Mouse (Mus musculus) telencephalon, adult 2 months (tissue): ENCODE data around the gene Fam107b.

Source experiments
- DNase-seq: peaks from one replicate; pipeline ENCODE4 v3.0.0-alpha.2; 2011; ENCODE audit warnings: low read depth, low spot score

Fam107b gene

GRCm38 (mm10) chr2:3608868-3609854 is 38.9 kb downstream of the Fam107b start:
- no peak for DNase-seq

GRCm38 (mm10) chr2:3618446-3618845 is 48.2 kb downstream of the Fam107b start:
- DNase-seq: no peak

- no peak for DNase-seq
Measured at GRCm38 (mm10) chr2:3621568-3621967, 51.3 kb downstream of the Fam107b start.

DNA sequence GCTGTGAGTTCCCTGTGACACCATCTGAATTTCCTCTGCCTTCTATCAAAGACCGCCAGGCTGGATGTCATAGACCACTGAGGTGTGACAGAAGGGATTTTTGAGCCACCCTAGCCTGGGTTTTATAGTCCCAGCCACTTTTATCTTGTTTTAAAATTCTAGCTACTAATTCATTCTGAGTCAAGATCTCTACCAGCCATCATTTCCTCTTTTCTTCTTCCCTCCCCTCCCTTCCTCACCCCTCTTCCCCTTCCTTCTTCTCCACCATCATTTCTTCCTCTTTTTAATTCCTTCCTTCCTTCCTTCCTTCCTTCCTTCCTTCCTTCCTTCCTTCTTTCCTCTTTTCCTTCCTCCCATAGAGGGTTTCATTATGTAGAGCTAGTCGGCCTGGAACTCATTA is 51.9 kb downstream of the Fam107b start:
- no peak for DNase-seq

DNA sequence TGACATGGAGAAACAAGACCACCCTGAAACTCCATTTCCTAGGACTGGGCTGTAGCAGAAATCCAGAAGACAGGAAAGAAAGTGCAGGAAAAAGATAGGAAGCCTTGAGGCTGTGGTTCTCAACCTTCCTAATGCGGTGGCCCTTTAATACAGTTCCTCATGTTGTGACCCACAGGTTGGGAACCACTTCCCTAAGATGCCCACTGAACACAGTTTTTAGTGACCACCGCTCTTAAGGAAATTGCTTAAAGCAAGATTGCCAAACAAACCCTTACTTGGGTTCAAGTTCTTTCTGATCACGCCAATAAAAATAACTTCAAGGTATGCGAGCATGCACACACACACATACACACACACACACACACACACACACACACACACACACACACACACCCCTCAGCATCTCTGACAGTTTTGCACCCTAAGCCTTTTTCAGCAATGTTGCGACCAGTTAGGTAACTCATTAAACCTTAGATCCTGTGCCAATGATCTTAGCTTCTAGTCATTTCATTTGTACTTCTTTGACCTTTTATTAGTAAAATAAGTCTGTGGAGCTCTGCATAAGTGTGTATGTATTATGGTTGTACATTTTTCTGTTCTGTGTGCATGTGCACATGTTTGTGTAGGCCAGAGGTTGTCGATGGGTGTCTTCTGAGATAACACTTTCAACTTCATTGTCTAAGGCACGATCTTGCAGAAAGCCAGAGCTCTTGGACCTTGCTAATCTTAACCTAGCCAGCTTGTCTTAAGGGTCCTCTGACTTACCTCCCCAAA is 53.1 kb downstream of the Fam107b start:
- no peak for DNase-seq

DNA sequence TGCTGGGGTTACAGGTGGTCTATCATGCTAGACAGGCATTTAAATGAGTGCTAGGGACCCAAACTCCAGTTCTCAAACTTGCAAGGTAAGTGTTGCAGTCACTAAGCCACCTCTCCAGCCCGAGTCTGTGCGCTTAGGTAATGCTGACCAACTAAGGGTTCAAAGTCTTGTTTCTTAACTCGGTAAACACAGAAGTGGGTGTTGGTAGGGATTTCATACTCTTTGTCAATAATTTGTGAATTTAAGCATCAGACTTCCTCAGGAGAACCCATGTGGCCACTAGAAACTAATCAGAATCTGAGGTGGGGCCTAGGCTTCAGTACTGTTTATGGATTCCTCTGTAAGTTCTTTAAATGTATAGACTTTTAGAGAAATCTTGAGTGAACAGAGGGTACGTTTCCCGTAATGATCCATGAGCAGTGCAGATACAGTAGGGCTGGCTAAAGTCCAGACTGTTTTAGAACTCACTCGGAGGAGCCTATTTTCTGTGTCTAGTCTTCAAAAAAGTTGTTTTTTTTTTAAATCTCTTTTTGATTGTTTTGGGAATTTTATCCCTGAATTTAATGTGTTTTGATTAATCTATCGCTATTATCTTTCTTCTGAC is 53.8 kb downstream of the Fam107b start:
- DNase-seq: no peak

GRCm38 (mm10) chr2:3629096-3629495 is 58.8 kb downstream of the Fam107b start:
- no peak for DNase-seq

GRCm38 (mm10) chr2:3629741-3630140 is 59.5 kb downstream of the Fam107b start:
- no peak for DNase-seq

DNA sequence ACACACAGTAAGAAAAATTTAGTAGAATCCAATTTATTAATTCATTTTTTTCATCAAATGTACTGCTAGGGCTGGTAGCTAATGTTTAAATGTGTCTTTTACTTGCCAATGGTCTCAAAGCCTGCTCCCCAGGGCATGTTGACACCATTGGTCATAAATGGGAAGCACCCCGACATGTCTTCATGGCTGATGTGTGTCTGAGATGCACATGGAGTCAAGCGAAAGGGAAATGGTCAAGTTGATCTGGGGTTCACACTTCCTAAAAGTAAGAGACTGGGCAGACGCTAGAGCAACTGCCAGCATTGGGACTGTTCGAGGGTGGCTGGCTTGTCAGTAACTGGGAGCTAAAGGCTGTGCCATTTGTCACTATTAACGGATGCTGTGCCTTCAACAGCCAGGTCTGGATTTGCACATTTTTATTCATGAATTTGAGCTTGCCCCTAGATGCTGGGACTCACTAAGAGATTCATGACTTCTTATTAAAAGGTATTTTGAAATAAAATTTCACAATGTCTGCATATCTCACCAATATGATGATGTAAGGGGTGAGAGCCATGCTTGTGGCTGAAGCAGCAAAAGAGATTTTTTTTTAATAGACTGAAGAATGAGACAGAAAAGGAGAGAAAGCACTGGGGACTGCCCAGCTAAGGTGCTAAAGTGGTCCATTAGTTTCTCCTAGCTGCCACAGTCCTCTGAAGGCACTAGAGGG is 60.6 kb downstream of the Fam107b start:
- no peak for DNase-seq

DNA sequence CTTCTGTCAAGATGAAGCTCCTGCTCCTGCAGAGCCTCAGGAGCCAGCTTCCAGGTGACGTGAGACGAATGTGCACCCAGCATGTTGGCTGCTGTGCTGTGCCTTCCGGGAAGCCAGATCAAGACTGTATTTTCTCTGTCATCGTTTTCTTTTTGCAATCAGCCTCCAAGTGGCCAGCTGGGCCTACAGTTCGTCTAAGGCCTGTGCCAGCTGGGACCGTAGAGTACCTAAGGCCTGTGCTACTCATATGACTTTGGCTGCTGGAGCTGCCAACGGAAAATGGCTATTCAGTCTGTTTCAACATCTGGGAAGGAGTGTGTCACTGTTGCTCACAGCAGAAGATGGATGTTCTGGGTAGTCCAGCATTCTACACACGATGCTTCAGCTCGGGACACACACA is 62.8 kb downstream of the Fam107b start:
- DNase-seq: no peak

DNA sequence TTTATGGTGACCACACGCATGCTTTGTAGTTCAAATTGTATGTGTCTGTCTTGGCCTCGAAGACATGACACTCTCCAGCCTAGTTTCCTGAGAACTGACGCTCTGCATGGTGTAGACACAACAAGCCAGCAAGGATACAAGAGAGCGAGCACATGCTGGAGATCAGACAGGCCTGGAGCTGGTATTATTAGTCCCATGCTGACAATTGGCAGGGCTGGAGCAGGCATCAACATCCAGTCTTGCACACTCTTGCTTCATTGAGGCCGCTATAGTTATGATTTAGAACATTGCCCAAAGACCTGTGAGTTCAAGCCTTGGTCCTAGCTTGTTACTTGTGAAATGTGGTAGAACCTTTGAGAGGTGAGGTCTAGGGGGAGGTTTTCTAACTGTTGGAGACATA is 66.5 kb downstream of the Fam107b start:
- no peak for DNase-seq

DNA sequence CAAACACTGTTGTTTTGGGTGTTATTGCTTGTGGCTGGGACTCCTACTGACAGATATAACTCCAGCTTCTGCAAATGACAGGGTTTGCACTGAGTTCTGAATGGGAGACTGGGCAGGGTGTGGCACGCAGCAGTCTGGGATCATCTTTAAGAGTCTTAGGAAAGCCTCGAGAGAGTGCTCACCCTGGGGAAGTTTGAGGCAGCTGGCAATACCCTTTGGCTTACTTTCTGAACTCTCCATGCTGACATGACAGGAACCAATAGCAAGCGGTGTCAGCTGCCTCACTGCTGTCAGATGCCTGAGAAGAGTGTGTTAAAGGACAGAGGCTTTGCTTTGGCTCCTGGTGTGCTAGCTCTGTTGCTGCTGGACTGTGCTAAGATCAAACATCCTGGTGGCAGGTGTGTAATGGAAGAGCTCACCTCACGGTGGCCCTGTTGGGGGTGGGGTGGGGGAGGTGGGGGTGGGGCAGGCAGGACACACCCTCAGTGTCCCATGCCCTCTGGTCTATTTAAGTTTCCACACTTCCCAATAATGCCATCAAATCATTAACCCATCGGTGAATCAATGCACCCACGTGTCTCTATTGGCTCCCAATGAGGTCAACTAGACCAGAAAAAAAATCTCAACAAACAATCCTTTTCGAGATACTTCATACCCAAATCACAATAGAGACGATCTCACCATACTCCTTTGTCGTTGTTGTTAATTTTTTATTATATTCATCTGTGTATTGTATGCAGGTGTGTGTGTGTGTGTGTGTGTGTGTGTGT is 70.9 kb downstream of the Fam107b start:
- DNase-seq: no peak

DNA sequence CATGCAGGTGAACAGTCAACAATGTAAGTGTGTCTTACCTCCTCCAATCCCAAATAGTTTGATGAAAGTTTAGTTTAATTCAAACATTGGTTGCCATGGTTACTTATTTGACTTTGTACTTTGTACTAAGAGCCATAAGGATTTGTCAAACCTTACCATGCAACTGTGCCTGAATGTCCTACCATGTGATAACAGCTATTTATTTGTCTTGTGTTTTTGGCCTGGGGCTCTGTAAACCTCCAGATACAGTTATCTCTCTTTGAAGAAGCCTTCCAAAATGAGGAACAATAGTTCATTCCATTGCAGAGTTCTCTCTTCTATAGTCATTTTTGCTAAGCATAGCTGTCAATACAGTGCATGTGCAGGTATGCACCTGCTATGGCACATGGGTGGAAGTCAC is 72.7 kb downstream of the Fam107b start:
- no peak for DNase-seq

DNA sequence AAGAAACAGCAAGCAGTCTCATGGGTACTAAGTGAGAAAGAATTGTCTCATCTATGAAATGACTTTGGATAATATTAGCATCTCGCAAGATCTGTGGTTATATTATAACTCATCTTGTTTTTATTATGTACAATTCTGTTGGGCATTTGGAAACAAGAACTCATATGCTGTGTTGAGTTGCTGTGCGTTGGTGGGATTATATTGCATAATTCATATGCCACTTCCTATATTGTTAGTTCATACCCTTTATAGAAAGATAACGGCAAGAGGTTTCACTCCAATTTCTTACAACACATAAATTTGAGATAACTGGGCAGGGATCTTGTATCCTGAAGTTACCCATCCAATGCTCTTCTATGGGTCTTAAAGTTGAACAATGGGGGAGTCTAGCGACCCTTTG is 75.5 kb downstream of the Fam107b start:
- DNase-seq: no peak

DNA sequence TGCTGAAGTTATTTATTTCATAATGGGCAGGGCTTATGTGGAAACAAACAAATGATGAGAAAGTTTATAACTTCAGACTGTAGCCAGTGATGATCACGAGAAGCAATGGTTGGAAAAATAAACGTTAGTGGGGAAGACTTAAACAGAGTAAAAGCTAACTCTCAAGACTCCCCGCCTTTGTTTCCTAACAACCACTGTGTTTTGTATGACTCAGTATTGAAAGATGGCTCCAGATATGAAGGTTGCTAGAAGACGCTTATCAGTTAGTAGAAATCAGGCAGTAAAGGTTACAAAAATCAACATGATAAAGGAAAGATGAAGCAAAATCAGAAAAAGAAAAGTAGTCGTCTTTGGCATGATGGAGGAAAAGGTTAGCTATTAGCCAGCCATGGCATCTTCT is 78.9 kb downstream of the Fam107b start:
- no peak for DNase-seq

DNA sequence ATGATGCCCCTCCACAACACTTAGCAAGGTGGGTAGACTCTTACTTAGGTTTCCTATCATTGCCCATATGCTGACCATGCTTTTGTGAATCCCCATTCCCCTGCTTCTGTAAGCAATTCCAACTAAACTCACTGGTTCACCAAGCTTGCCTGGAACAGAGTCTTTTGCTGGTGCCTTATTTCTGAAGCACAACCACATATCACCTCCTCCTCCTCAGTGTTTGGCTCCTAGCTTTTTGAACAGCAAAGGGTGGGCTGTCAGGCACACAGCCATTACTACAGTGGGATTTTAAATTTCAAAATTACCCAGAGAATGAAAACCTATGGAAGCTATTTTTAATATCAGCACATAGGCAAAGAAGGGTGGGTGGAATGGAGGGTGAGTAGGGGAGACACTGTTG is 84.3 kb downstream of the Fam107b start:
- no peak for DNase-seq

- DNase-seq: no peak
Measured at GRCm38 (mm10) chr2:3656091-3656490, 85.8 kb downstream of the Fam107b start.

DNA sequence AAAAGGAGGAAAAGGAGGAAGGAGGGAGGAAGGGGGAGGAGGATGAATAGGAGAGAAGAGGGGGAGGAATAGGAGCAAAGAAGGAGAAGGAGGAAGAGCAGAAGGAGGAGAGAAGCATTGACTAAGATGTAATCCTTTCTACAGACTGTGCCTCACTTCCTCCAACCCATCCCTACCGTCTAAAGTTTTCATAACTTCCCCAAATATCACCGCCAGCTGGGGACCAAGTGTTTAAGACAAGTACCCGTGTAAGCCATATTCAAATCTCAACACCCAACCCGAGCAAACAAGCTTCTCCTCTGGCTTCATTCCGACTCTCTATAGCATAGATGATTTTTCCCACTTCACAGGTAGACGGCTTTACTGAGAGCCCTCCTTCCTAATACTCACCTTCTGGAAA is 86.5 kb downstream of the Fam107b start:
- DNase-seq: no peak

- no peak for DNase-seq
Measured at GRCm38 (mm10) chr2:3657376-3657775, 87.1 kb downstream of the Fam107b start.

DNA sequence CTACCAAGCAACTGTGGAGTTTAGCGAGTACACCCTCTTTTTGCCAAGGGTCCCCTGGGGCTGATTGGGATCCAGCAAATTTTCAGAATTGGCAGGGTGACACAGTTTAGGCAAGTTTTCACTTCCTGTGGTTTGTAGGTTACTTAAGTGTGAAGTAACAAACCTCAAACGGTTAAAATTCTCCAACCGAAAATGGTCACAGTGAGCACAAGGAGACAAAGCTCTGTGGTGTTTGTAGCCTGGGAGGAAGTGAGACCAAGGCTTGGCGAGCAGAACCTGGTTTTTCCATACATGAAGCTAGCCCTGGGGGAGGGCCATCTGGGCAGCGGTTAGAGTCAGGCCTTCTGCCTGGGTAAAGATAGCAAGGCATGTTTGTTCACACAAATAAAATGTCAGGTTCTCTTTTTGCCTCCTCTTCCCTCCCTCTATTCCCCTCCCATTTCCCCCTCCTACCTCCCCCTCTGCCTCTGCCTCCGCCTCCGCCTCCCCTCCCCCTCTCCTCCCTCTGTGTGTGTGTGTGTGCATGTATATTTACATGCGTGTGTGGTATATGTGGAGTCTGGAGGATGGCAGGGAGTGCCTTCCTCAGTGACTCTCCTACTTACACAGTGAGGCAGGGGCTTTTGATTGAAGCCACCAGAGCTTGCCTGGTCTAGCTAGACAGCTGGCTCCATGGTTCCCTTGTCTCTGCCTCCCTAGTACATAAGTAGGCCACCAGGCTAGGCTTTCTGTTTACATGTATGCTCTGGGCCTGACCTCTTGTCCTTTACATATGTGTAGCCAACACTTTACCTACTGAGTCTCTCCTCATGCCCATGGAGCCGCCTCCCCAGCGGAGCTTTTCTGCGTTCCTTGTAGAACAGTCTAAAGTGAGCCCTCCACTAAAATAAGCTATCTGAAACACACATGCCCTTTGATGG is 87.8 kb downstream of the Fam107b start:
- peak; percentile 60 for DNase-seq
